Mouse (Mus musculus) kidney, embryonic 15.5 days (tissue): ENCODE data around the gene Prdm12. TPM values are rescaled to one million over a fixed set of nuclear protein-coding genes. Genes with fewer than 3 reads are reported as not detected.
"Not testable (repeated sequence)": the region's sequence is repeated elsewhere in the genome, so short reads cannot be mapped to it uniquely, and the experiment has no call there.

Experiments
- ATAC-seq: fragments of 200-750 bp; cut with Nextera tagmentation; replicated peaks from 2 replicates; pipeline ENCODE4 v1.8.0; 2017; ENCODE audit warnings: moderate TSS enrichment; ENCODE audit not compliant: low FRiP score
- H3K27ac ChIP-seq: fragments of 300-500 bp; sonication (generic); 2 replicates; pipeline ENCODE4 v1.5.1; 2015; ENCODE audit warnings: mild to moderate bottlenecking, inconsistent platforms
- H3K27me3 ChIP-seq: fragments of 300-500 bp; sonication (generic); 2 replicates; pipeline ENCODE4 v1.6.1; 2015; ENCODE audit warnings: inconsistent platforms
- H3K36me3 ChIP-seq: fragments of 300-500 bp; sonication (generic); 2 replicates; pipeline ENCODE4 v1.6.1; 2015; ENCODE audit warnings: inconsistent platforms
- H3K4me1 ChIP-seq: fragments of 300-500 bp; sonication (generic); 2 replicates; pipeline ENCODE4 v1.6.1; 2015; ENCODE audit warnings: inconsistent platforms
- H3K4me2 ChIP-seq: fragments of 300-500 bp; sonication (generic); 2 replicates; pipeline ENCODE4 v1.6.1; 2015; ENCODE audit warnings: moderate library complexity, mild to moderate bottlenecking, inconsistent platforms
- H3K4me3 ChIP-seq: fragments of 300-500 bp; sonication (generic); replicated peaks from 2 replicates; pipeline ENCODE4 v1.5.1; 2015; ENCODE audit warnings: mild to moderate bottlenecking, inconsistent platforms
- H3K9ac ChIP-seq: fragments of 300-500 bp; sonication (generic); 2 replicates; pipeline ENCODE4 v1.6.1; 2015; ENCODE audit warnings: mild to moderate bottlenecking, inconsistent platforms
- H3K9me3 ChIP-seq: fragments of 300-500 bp; sonication (generic); replicated peaks from 2 replicates; pipeline ENCODE4 v1.6.1; 2016; ENCODE audit warnings: inconsistent platforms
- WGBS: fragments of 180-500 bp; shearing (Covaris S2); methylation state at CpG from one replicate; pipeline ENCODE4 v1.1.7; 2015; ENCODE audit warnings: mixed read lengths; 5-methylcytosine and 5-hydroxymethylcytosine counted together
- polyA plus RNA-seq: library from polyadenylated mRNA; unstranded; fragments of >200 nt; fragmentation: Nextera tagmentation; extraction: Ambion mirVana; gene quantifications from 2 replicates; pipeline ENCODE4 v1.2.1, GENCODE M21; 2015

Gene Prdm12
- polyA plus RNA-seq, 1 experiment from 2014 or later, result not detected

- under 1% methylated on average over 109 of the region's 109 CpGs for WGBS
- H3K27me3 ChIP-seq, result peaks cover 90% of the 10 kb centered on the region
- peak overlapping the region; percentile 29 for H3K9ac ChIP-seq
- no peaks in the 10 kb centered on the region for H3K36me3 ChIP-seq
- peak overlapping the region; percentile 54 for H3K4me3 ChIP-seq
- ATAC-seq, result peak; percentile 64; the same call in 1 of the 2 replicates
- peaks cover 17% of the 10 kb centered on the region for H3K4me1 ChIP-seq
- H3K4me2 ChIP-seq, result peak overlapping the region; percentile 95
- H3K27ac ChIP-seq, result no peak overlapping the region
- 0 out of 2 replicates have a peak, but pooled peaks cover 3% of the 10 kb centered on the region for H3K9me3 ChIP-seq
Observed at GRCm38 (mm10) chr2:31653971-31654853, 14.4 kb downstream of the Prdm12 start.

- ATAC-seq, result no peak
- peak overlapping the region; percentile 54 for H3K4me3 ChIP-seq
- peak overlapping the region; percentile 29; the same call in 1 of the 2 replicates for H3K9ac ChIP-seq
- WGBS, result 5% methylated on average over 22 of the region's 22 CpGs
- peaks cover 82% of the 10 kb centered on the region for H3K27me3 ChIP-seq
- no peaks in the 10 kb centered on the region for H3K36me3 ChIP-seq
- H3K9me3 ChIP-seq, result 0 out of 2 replicates have a peak, but pooled peaks cover 3% of the 10 kb centered on the region
- peaks cover 17% of the 10 kb centered on the region for H3K4me1 ChIP-seq
- peak overlapping the region; percentile 95 for H3K4me2 ChIP-seq
- H3K27ac ChIP-seq, result no peak overlapping the region
Observed at GRCm38 (mm10) chr2:31654854-31655559, 15.2 kb downstream of the Prdm12 start.

GRCm38 (mm10) chr2:31656374-31656773, 16.5 kb downstream of the Prdm12 start:
- Histone ChIP-seq H3K4me3 (no peak overlapping the region), H3K27ac (no peak overlapping the region), H3K9ac (no peak overlapping the region), H3K9me3 (0 out of 2 replicates have a peak, but pooled peaks cover 3% of the 10 kb centered on the region), H3K4me1 (peaks cover 17% of the 10 kb centered on the region), H3K4me2 (no peak overlapping the region), H3K27me3 (peaks cover 69% of the 10 kb centered on the region), H3K36me3 (no peaks in the 10 kb centered on the region)
- no peak for ATAC-seq
- WGBS, result 83% methylated on average over 7 of the region's 7 CpGs

- Histone ChIP-seq H3K4me2 (no peak overlapping the region), H3K4me1 (0 out of 2 replicates have a peak, but pooled peaks cover 7% of the 10 kb centered on the region)
- no peak for ATAC-seq
Observed at GRCm38 (mm10) chr2:31662939-31663803, 23.3 kb downstream of the Prdm12 start.

DNA sequence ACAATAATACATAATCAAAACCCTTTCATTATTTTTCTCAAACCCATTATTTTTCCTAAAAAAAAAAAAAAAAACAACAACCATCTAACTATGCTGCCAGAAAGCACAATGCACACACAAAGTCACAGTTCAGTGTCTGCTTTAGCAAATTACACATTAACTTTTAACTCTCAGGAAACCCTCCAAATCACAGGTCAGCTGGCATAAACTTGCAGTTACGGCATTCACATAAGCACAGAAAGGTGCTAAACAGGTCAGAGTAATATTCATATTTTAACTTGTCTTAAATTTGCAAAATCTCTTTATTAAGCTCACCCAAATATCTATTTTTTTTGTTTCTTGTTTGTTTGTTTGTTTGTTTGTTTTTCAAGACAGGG, 24.0 kb downstream of the Prdm12 start:
- Histone ChIP-seq H3K4me2 (no peak overlapping the region), H3K27ac (no peak overlapping the region), H3K36me3 (no peaks in the 10 kb centered on the region), H3K4me3 (no peak overlapping the region), H3K9ac (no peak overlapping the region), H3K4me1 (0 out of 2 replicates have a peak, but pooled peaks cover 7% of the 10 kb centered on the region), H3K9me3 (0 out of 2 replicates have a peak, but pooled peaks cover 2% of the 10 kb centered on the region), H3K27me3 (peaks cover 15% of the 10 kb centered on the region; the same call in 1 of the 2 replicates)
- 69% methylated on average over 1 of the region's 1 CpGs for WGBS
- ATAC-seq, result no peak

More at GRCm38 (mm10) chr2:31662939-31663803, 23.3 kb downstream of the Prdm12 start:
- H3K9ac ChIP-seq, result no peak overlapping the region
- peaks cover 21% of the 10 kb centered on the region; the same call in 1 of the 2 replicates for H3K27me3 ChIP-seq
- no peak overlapping the region for H3K4me3 ChIP-seq
- no peak overlapping the region for H3K27ac ChIP-seq
- H3K36me3 ChIP-seq, result no peaks in the 10 kb centered on the region
- WGBS, result 49% methylated on average over 8 of the region's 8 CpGs
- H3K9me3 ChIP-seq, result 0 out of 2 replicates have a peak, but pooled peaks cover 3% of the 10 kb centered on the region

GRCm38 (mm10) chr2:31667332-31667731, 27.5 kb downstream of the Prdm12 start:
- no peaks in the 10 kb centered on the region for H3K9me3 ChIP-seq
- no peaks in the 10 kb centered on the region for H3K36me3 ChIP-seq
- WGBS, result 26% methylated on average over 4 of the region's 4 CpGs
- no peak overlapping the region for H3K4me3 ChIP-seq
- H3K4me2 ChIP-seq, result no peak overlapping the region
- 0 out of 2 replicates have a peak, but pooled peaks cover 6% of the 10 kb centered on the region for H3K27me3 ChIP-seq
- no peak for ATAC-seq
- no peak overlapping the region for H3K9ac ChIP-seq
- no peak overlapping the region for H3K27ac ChIP-seq
- peaks cover 13% of the 10 kb centered on the region; the same call in 1 of the 2 replicates for H3K4me1 ChIP-seq

GRCm38 (mm10) chr2:31670551-31671035, 30.8 kb downstream of the Prdm12 start, which contains the start of gene Exosc2:
Gene Exosc2 (plus strand): TSS chr2:31670715.
- under 1% methylated on average over 27 of the region's 27 CpGs for WGBS

GRCm38 (mm10) chr2:31678641-31679040, 38.8 kb downstream of the Prdm12 start:
- 93% methylated on average over 6 of the region's 6 CpGs for WGBS
- H3K4me1 ChIP-seq, result no peaks in the 10 kb centered on the region
- no peak overlapping the region for H3K4me2 ChIP-seq
- no peak for ATAC-seq
- no peaks in the 10 kb centered on the region for H3K27me3 ChIP-seq
- H3K9me3 ChIP-seq, result no peaks in the 10 kb centered on the region
- H3K27ac ChIP-seq, result no peak overlapping the region
- no peak overlapping the region for H3K9ac ChIP-seq
- peaks cover 80% of the 10 kb centered on the region for H3K36me3 ChIP-seq
- no peak overlapping the region for H3K4me3 ChIP-seq

More at GRCm38 (mm10) chr2:31670551-31671035, 30.8 kb downstream of the Prdm12 start, which contains the start of gene Exosc2:
- Histone ChIP-seq H3K36me3 (peaks cover 30% of the 10 kb centered on the region), H3K4me2 (peak within 1 kb of the TSS; percentile 66), H3K4me3 (peak within 1 kb of the TSS; percentile 91), H3K27me3 (no peaks in the 10 kb centered on the region), H3K4me1 (peaks cover 8% of the 10 kb centered on the region; the same call in 1 of the 2 replicates), H3K27ac (peak within 1 kb of the TSS; percentile 84), H3K9ac (peak within 1 kb of the TSS; percentile 83), H3K9me3 (no peaks in the 10 kb centered on the region)
- ATAC-seq, result peak; percentile 97

GRCm38 (mm10) chr2:31681051-31681707, 41.3 kb downstream of the Prdm12 start:
- H3K4me3 ChIP-seq, ATAC-seq, H3K27ac ChIP-seq, H3K9ac ChIP-seq, H3K27me3 ChIP-seq, H3K9me3 ChIP-seq, H3K4me2 ChIP-seq, H3K4me1 ChIP-seq: not testable (repeated sequence)
- WGBS, result 83% methylated on average over 15 of the region's 15 CpGs
- H3K36me3 ChIP-seq, result peaks cover 55% of the 10 kb centered on the region

- ATAC-seq, result no peak; the same call in 1 of the 2 replicates
- 72% methylated on average over 6 of the region's 6 CpGs for WGBS
Observed at GRCm38 (mm10) chr2:31681731-31682235, 41.9 kb downstream of the Prdm12 start.

More at GRCm38 (mm10) chr2:31681731-31682235, 41.9 kb downstream of the Prdm12 start:
- Histone ChIP-seq H3K4me3 (no peak overlapping the region), H3K36me3 (peaks cover 49% of the 10 kb centered on the region), H3K9me3 (no peaks in the 10 kb centered on the region), H3K27ac (0 out of 2 replicates have a peak overlapping the region, but pooled peaks have one; percentile 13), H3K9ac (no peak overlapping the region), H3K27me3 (no peaks in the 10 kb centered on the region), H3K4me1 (no peaks in the 10 kb centered on the region), H3K4me2 (no peak overlapping the region)
